Mouse (Mus musculus) limb, embryonic 15.5 days (tissue): ENCODE results near the gene Mum1. TPM values are rescaled to one million over a fixed set of nuclear protein-coding genes. Genes with fewer than 3 reads are reported as not detected.
A peak's percentile ranks its signal among the peaks of the same experiment; 100 is the strongest.

Experiments used
- ATAC-seq: fragments of 200-750 bp; cut with Nextera tagmentation; 2 replicates; pipeline ENCODE4 v1.8.0; 2017; ENCODE audit warnings: low read depth, moderate TSS enrichment; ENCODE audit not compliant: insufficient number of reproducible peaks, low FRiP score, low TSS enrichment
- H3K27ac ChIP-seq: fragments of 300-500 bp; sonication (generic); 2 replicates; pipeline ENCODE4 v1.5.1; 2015; ENCODE audit warnings: moderate library complexity, mild to moderate bottlenecking, inconsistent platforms
- H3K27me3 ChIP-seq: fragments of 300-500 bp; sonication (generic); 2 replicates; pipeline ENCODE4 v1.6.1; 2015; ENCODE audit warnings: inconsistent platforms
- H3K36me3 ChIP-seq: fragments of 300-500 bp; sonication (generic); 2 replicates; pipeline ENCODE4 v1.6.1; 2015; ENCODE audit warnings: inconsistent platforms
- H3K4me1 ChIP-seq: fragments of 300-500 bp; sonication (generic); 2 replicates; pipeline ENCODE4 v1.6.1; 2015; ENCODE audit warnings: inconsistent platforms
- H3K4me2 ChIP-seq: fragments of 300-500 bp; sonication (generic); 2 replicates; pipeline ENCODE4 v1.6.1; 2015; ENCODE audit warnings: mild to moderate bottlenecking, inconsistent platforms
- H3K4me3 ChIP-seq: fragments of 300-500 bp; sonication (generic); 2 replicates; pipeline ENCODE4 v1.5.1; 2015; ENCODE audit warnings: mild to moderate bottlenecking, inconsistent platforms
- H3K9ac ChIP-seq: fragments of 300-500 bp; sonication (generic); 2 replicates; pipeline ENCODE4 v1.6.1; 2015; ENCODE audit warnings: inconsistent platforms
- H3K9me3 ChIP-seq: fragments of 300-500 bp; sonication (generic); 2 replicates; pipeline ENCODE4 v1.6.1; 2016; ENCODE audit warnings: inconsistent platforms
- WGBS: fragments of 180-500 bp; shearing (Covaris S2); methylation state at CpG from one replicate; pipeline ENCODE4 v1.1.7; 2015; 5-methylcytosine and 5-hydroxymethylcytosine counted together
- polyA plus RNA-seq: library from polyadenylated mRNA; unstranded; fragments of >200 nt; fragmentation: Nextera tagmentation; extraction: Ambion mirVana; gene quantifications from 2 replicates; pipeline ENCODE4 v1.2.1, GENCODE M21; 2015

Gene Mum1
- polyA plus RNA-seq = 66.1 and 67.6 TPM in 2 replicates

DNA sequence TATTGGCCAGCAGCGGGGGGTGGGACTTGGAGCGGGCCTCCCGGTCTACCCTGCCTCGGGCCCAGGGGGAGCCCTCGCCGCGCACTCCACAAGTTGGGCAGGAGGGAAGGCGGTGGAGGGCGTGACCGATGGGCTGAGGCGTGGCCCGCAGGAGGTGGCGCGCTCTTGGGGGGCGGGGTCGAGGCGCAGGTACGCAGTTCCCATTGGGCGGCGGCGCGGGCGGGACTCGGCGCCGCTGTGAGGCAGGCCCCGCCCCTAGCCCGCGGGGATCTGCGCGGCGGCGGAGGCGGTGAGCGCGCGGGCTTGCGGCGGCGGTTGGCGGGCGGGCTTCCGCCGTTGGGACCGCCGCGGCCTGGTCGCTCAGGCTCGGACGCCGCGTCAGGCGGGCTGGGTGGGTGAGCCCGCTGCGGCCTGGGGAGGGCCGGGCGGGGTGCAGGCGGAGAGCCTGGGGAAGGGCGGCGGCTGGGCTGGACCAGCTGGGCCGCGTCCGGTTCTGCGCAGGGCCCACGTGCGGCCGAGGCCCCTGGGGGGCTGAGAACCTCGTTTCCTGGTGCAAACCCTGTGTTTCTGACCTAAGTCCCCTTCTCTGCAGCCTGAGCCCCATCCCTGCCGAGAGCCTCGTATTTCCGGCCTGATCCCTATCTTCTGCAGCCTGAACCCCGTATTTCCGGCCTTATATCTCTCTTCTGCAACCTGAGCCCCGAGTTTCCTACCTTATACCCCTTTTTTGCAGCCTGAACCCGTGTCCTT lies at the start of gene Mum1:
Gene Mum1 (plus strand): TSS at position 19 of the 750 bp plus-strand sequence.
- H3K36me3 ChIP-seq = peaks cover 29% of the 10 kb centered on the region
- no peaks in the 10 kb centered on the region for H3K27me3 ChIP-seq
- H3K4me3 ChIP-seq = peak within 1 kb of the TSS; percentile 82
- peak within 1 kb of the TSS; percentile 82 for H3K4me2 ChIP-seq
- 0% methylated on average over 51 of the region's 75 CpGs for WGBS
- ATAC-seq = peak; percentile 98
- peak within 1 kb of the TSS; percentile 96 for H3K27ac ChIP-seq
- H3K9me3 ChIP-seq = no peaks in the 10 kb centered on the region
- H3K4me1 ChIP-seq = peaks cover 43% of the 10 kb centered on the region
- peak within 1 kb of the TSS; percentile 88 for H3K9ac ChIP-seq

DNA sequence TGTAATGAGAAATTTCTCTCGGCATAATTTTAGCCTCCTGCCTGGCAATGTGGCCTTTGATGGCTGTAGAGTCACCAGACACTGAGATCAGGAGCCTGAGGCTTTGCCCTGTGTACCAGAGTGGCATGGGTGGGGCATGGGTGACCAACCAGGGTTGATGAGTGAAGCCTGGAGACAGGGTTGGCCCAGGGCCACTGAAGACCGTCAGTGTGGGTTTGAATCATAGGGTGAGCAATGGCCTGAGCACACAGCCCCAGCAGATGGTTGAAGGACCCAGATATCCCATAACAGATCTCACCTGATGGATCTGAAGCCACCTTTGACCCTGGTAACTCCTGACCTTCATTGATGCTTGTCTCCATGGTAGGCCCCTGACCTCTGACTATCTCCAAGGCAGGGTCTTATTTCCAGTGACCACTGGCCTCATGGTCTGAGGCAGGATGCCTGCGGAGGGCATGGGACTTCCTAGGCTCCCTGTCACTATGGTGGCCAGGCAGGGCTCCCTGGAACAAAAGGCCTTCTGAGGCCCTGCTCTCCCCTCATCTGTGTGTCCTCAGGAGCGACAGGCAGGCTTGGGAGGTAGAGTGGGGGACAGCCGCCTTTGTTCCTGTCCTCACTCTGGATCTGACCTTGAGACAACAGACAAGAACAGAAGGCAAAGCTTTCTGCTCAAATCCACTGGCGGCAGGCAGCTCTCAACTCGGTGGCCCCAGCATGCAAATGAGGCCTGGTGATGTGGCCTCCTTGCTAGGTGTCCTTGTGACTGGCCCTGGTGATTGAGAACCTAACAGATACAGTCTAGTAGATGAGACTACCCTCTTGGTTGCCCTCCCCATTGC lies 48.6 kb upstream of the Mum1 start:
- no peak overlapping the region for H3K4me3 ChIP-seq
- no peaks in the 10 kb centered on the region for H3K27me3 ChIP-seq
- 76% methylated on average over 7 of the region's 7 CpGs for WGBS
- no peak overlapping the region for H3K9ac ChIP-seq
- H3K9me3 ChIP-seq = no peaks in the 10 kb centered on the region
- no peak overlapping the region for H3K4me2 ChIP-seq
- ATAC-seq = no peak
- peaks cover 5% of the 10 kb centered on the region for H3K36me3 ChIP-seq
- no peak overlapping the region for H3K27ac ChIP-seq
- peaks cover 37% of the 10 kb centered on the region for H3K4me1 ChIP-seq

DNA sequence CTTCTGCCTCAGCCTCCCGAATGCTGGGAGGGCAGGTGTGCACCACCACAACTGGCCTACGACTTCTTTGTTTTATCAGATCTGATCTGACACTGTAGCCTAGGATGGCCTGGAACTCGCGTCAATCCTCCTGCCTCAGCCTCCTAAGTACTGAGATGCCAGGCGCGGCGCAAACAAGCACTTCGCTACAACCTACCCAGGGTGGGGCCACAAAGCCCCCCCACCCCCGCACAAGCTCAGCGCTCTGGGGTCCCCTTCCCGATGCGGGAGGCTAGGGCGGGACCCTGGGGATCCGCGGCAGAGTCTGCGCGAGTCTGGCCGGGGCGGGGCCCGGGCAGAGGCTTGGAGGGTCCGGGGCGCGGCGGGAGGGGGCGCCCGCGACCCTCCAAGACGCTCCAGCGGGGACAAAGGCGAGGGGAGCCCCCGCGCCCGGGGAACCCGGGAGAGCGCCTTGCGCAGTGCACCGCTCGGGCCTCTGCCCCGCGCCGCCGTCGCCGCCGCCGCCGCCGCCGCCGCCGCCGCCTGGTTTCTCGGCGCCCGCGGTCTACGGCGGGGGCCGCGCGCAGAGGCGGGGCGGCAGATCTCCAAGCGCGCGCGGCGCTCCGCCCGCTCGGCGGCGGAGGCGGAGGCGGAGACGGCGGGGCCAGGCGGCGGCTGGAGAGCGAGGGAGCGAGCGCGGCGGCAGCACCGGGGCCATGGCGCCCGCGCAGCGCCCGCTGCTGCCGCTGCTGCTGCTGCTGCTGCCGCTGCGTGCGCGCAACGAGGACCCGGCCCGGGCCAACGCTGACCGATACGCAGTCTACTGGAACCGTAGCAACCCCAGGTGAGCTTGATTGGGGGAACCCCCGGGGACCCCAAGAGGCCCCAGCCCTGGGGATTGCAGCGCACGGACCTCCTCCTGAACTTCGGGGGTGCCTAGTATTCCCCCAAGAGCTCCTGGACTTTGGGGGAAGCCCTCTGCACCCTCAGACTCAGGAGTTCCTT lies 46.9 kb upstream of the Mum1 start, which contains the start of gene Efna2:
Gene Efna2 (plus strand): TSS at position 415 of the 984 bp plus-strand sequence.
- 2% methylated on average over 86 of the region's 106 CpGs for WGBS
- no peaks in the 10 kb centered on the region for H3K27me3 ChIP-seq
- H3K4me2 ChIP-seq = peak within 1 kb of the TSS; percentile 63
- H3K27ac ChIP-seq = peak within 1 kb of the TSS; percentile 79
- H3K4me3 ChIP-seq = peak within 1 kb of the TSS; percentile 77
- no peaks in the 10 kb centered on the region for H3K9me3 ChIP-seq
- peaks cover 32% of the 10 kb centered on the region for H3K4me1 ChIP-seq
- peak; percentile 44 for ATAC-seq
- H3K36me3 ChIP-seq = peaks cover 5% of the 10 kb centered on the region
- H3K9ac ChIP-seq = peak within 1 kb of the TSS; percentile 85

DNA sequence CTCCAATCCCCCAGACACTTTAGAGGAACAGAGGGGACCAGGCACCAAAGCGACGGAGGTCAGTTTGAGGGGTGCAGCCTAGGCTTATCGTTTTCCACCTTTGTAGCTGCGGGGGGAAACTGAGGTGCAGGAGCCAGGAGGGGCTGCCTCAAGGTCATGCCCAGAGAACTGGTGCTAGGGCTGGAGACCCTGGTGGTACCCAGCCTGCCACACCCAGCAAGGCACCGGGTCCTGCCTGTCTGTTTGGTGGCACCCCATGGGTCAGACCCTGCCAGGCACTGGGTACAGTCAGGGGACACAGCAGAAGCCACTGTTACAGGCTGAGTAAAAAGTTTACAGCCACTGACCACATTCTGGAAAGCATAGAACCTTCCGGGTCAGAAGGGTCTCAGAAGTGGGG lies 45.9 kb upstream of the Mum1 start:
- Histone ChIP-seq H3K4me3 (peak overlapping the region; percentile 77), H3K36me3 (peaks cover 5% of the 10 kb centered on the region), H3K9ac (peak overlapping the region; percentile 85), H3K4me2 (peak overlapping the region; percentile 63), H3K9me3 (no peaks in the 10 kb centered on the region), H3K27me3 (no peaks in the 10 kb centered on the region), H3K4me1 (peaks cover 34% of the 10 kb centered on the region), H3K27ac (peak overlapping the region; percentile 40; the same call in 1 of the 2 replicates)
- no peak for ATAC-seq
- 26% methylated on average over 6 of the region's 6 CpGs for WGBS

DNA sequence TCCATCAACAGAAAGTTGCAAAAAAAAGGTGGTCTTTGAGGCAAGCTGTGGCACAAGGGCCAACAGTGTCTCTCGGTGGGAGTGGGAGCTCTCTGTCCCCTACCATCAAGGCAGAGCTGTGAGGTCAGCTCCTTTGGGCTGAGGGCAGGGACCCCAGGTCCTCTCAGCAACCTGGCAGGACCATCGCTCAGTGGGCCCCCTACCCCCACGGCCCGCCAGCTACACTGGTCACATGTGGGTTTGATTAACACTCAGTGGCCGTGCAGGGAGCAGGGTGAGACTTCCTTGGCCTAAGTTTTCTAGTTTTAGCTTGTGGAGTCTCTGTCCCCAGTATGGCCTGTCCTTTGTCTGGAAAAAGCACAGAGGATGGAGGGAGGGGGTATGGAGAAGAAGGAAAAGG lies 45.4 kb upstream of the Mum1 start:
- H3K27ac ChIP-seq = peak overlapping the region; percentile 40
- H3K27me3 ChIP-seq = no peaks in the 10 kb centered on the region
- 21% methylated on average over 5 of the region's 5 CpGs for WGBS

DNA sequence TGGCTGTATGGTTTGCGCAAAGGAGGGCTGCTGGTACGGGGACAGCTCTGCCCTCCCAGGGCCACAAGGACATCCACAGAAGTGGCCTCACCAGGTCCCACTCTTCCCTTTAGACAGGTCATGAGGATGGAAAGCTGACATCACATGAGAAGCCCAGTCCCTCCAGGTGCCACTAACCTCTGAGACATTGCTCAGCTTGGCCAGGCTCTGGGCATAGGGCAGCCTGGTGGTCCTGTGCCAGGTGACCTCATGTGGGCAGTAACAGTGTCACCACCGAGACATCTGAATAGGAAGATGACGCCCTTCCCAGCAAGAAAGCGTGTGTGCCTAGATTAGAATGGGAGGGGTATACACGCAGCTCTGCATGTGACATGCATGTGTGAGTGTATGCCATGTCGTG lies 43.7 kb upstream of the Mum1 start:
- no peak overlapping the region for H3K4me2 ChIP-seq
- peaks cover 38% of the 10 kb centered on the region for H3K4me1 ChIP-seq
- WGBS = 90% methylated on average over 7 of the region's 7 CpGs
- H3K9ac ChIP-seq = no peak overlapping the region
- no peak overlapping the region for H3K4me3 ChIP-seq
- H3K36me3 ChIP-seq = peaks cover 7% of the 10 kb centered on the region
- no peaks in the 10 kb centered on the region for H3K9me3 ChIP-seq
- no peak for ATAC-seq
- H3K27me3 ChIP-seq = no peaks in the 10 kb centered on the region
- no peak overlapping the region for H3K27ac ChIP-seq

More for the DNA sequence above, 45.4 kb upstream of the Mum1 start:
- Histone ChIP-seq H3K9me3 (no peaks in the 10 kb centered on the region), H3K4me1 (peaks cover 36% of the 10 kb centered on the region), H3K4me2 (peak overlapping the region; percentile 63), H3K36me3 (peaks cover 5% of the 10 kb centered on the region), H3K9ac (peak overlapping the region; percentile 85; the same call in 1 of the 2 replicates), H3K4me3 (peak overlapping the region; percentile 77)
- ATAC-seq = no peak

DNA sequence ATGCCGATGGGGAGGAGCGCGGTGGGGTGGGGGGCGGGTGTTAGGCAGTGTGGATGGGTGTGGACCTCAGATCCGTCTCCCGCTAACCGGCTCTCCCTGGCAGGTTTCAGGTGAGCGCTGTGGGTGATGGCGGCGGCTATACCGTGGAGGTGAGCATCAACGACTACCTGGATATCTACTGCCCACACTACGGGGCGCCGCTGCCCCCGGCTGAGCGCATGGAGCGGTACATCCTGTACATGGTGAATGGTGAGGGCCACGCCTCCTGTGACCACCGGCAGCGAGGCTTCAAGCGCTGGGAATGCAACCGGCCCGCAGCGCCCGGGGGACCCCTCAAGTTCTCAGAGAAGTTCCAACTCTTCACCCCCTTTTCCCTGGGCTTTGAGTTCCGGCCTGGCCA lies 39.6 kb upstream of the Mum1 start:
- Histone ChIP-seq H3K27me3 (peaks cover 28% of the 10 kb centered on the region), H3K36me3 (peaks cover 25% of the 10 kb centered on the region)

DNA sequence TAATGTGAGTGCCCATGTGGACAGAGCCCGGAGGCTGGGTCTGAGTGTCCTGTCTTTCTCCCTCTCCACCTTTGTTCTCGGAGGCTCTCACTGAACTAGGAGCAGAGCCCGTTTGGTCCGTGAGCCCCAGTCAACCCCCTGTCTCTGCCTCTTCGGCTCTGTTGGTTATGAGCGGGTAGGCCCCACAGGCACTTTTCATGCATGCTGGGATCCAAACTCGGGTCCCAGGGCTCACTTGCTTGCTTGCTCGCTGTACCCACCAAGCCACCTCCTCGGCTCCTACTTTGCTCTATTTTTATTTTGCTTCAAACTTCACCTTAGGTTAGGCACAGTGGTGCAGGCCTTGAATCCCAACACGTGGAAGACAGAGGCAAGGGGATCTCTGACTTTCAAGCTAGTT lies 38.5 kb upstream of the Mum1 start:
- H3K4me2 ChIP-seq = no peak overlapping the region
- H3K9ac ChIP-seq = no peak overlapping the region
- no peak for ATAC-seq
- H3K27me3 ChIP-seq = peaks cover 37% of the 10 kb centered on the region
- H3K27ac ChIP-seq = no peak overlapping the region
- peaks cover 33% of the 10 kb centered on the region for H3K4me1 ChIP-seq
- peaks cover 20% of the 10 kb centered on the region for H3K36me3 ChIP-seq
- no peaks in the 10 kb centered on the region for H3K9me3 ChIP-seq
- 89% methylated on average over 10 of the region's 10 CpGs for WGBS
- no peak overlapping the region for H3K4me3 ChIP-seq

More for the DNA sequence above, 39.6 kb upstream of the Mum1 start:
- Histone ChIP-seq H3K4me2 (no peak overlapping the region), H3K9ac (no peak overlapping the region), H3K9me3 (no peaks in the 10 kb centered on the region), H3K27ac (no peak overlapping the region), H3K4me3 (no peak overlapping the region), H3K4me1 (peaks cover 37% of the 10 kb centered on the region)
- ATAC-seq = no peak
- WGBS = 41% methylated on average over 27 of the region's 27 CpGs

DNA sequence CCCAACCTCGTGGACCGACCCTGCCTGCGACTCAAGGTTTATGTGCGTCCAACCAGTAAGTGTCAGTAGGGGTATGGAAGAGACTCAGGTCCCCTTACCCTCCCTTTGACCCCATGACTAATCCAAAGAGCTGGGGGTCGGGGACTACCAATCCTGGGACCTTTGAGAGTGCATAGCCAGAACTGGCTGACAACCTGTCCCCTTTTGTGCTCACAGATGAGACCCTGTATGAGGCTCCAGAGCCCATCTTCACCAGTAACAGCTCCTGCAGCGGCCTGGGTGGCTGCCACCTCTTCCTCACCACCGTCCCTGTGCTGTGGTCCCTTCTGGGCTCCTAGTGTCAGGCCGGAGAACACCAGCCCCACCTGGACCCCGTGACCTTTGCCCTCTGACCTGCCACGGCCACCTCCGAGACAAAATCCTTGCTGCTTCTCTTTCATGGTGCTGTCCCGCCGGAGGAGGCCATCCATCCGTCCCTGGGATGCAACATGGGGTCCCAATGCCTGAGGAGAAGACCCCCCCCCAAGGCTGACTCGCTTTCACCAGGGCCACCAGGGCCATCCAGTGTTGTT lies 37.7 kb upstream of the Mum1 start:
- ATAC-seq = no peak
- no peak overlapping the region for H3K27ac ChIP-seq
- no peak overlapping the region for H3K4me3 ChIP-seq
- H3K36me3 ChIP-seq = peaks cover 20% of the 10 kb centered on the region
- H3K27me3 ChIP-seq = peaks cover 38% of the 10 kb centered on the region
- no peak overlapping the region for H3K9ac ChIP-seq
- H3K4me2 ChIP-seq = no peak overlapping the region
- 73% methylated on average over 15 of the region's 15 CpGs for whole genome bisulfite sequencing
- H3K4me1 ChIP-seq = peaks cover 33% of the 10 kb centered on the region
- H3K9me3 ChIP-seq = no peaks in the 10 kb centered on the region

DNA sequence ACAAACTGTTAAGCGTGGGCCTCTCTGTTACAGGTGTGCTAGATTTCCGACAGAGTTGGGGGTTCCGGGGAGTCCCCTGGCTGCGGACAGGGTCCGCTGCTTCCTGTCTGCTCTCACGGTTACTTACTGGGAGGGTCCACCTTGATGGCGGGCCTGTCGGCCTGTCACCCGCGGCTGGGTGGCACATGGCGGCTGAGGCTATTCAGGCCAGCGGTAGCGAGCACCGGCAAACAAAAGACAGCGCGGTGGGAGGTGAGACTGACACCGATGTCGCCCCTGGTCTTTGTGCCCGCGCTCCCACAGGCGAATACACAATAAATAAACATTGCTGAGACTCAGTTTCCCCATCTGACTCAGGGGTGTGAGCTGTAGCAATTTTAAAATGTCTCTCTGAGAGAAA lies 36.2 kb upstream of the Mum1 start:
- peaks cover 20% of the 10 kb centered on the region for H3K36me3 ChIP-seq
- no peak for ATAC-seq
- 19% methylated on average over 21 of the region's 21 CpGs for WGBS
- H3K9ac ChIP-seq = no peak overlapping the region
- no peak overlapping the region for H3K27ac ChIP-seq
- peaks cover 31% of the 10 kb centered on the region for H3K4me1 ChIP-seq
- H3K9me3 ChIP-seq = no peaks in the 10 kb centered on the region
- H3K4me3 ChIP-seq = peak overlapping the region; percentile 43
- H3K27me3 ChIP-seq = peaks cover 38% of the 10 kb centered on the region
- H3K4me2 ChIP-seq = peak overlapping the region; percentile 71
